7 mouse cellular contexts compared by ENCODE assay signal in genomic region chr9:106169917-106170316, GRCm38 (mm10). TPM values are rescaled to one million over a fixed set of nuclear protein-coding genes. Genes with fewer than 3 reads are reported as not detected.
DNase-seq lines count a peak whose midpoint lies in the region; ATAC-seq and TF ChIP-seq lines count a peak whose summit lies in the region.

No protein-coding gene starts in this region.

- WGBS in lung, embryonic 14.5 days = 23% methylated on average over 6 of the region's 6 CpGs
- 39% methylated on average over 6 of the region's 6 CpGs for WGBS in forebrain, embryonic 13.5 days
- WGBS in limb, embryonic 12.5 days = 30% methylated on average over 6 of the region's 6 CpGs
- WGBS in stomach, embryonic 14.5 days = 27% methylated on average over 6 of the region's 6 CpGs
- 40% methylated on average over 6 of the region's 6 CpGs for WGBS in lung, adult 2 months

- no peak for TF ChIP-seq POLR2A in lung, adult 2 months (IDR thresholded peaks at IDR 0.05; ENCODE audit: borderline replicate concordance, extremely low read depth, low read depth, low read length)

- no peaks in the 10 kb centered on the region for H3K9me3 ChIP-seq in lung, embryonic 14.5 days (ENCODE audit: low read depth, low read length)
- H3K9me3 ChIP-seq in forebrain, embryonic 13.5 days (replicated peaks) = no peaks in the 10 kb centered on the region
- no peaks in the 10 kb centered on the region for H3K9me3 ChIP-seq in limb, embryonic 12.5 days
- no peaks in the 10 kb centered on the region for H3K9me3 ChIP-seq in stomach, embryonic 14.5 days (ENCODE audit: control insufficient read depth, low read depth, low read length)

- H3K4me3 ChIP-seq in lung, embryonic 14.5 days (ENCODE audit: low read depth, low read length) = peak overlapping the region; percentile 96; the same call in 1 of the 2 replicates
- H3K4me3 ChIP-seq in forebrain, embryonic 13.5 days = peak overlapping the region; percentile 80
- H3K4me3 ChIP-seq in limb, embryonic 12.5 days (replicated peaks) = no peak overlapping the region
- peak overlapping the region; percentile 97; the same call in 1 of the 2 replicates for H3K4me3 ChIP-seq in stomach, embryonic 14.5 days (ENCODE audit: low read depth, low read length)
- no peak overlapping the region for H3K4me3 ChIP-seq in lung, adult 2 months (replicated peaks; ENCODE audit: extremely low read depth, low read depth, low read length)

- no peak overlapping the region for H3K27ac ChIP-seq in lung, embryonic 14.5 days (ENCODE audit: low read depth)
- H3K27ac ChIP-seq in forebrain, embryonic 13.5 days = 0 out of 2 replicates have a peak overlapping the region, but pooled peaks have one; percentile 96
- no peak overlapping the region for H3K27ac ChIP-seq in limb, embryonic 12.5 days
- no peak overlapping the region for H3K27ac ChIP-seq in stomach, embryonic 14.5 days (ENCODE audit: low read length)

- H3K36me3 ChIP-seq in lung, embryonic 14.5 days (ENCODE audit: insufficient read depth) = 0 out of 2 replicates have a peak, but pooled peaks cover 9% of the 10 kb centered on the region
- 0 out of 2 replicates have a peak, but pooled peaks cover 4% of the 10 kb centered on the region for H3K36me3 ChIP-seq in forebrain, embryonic 13.5 days (ENCODE audit: poor library complexity, severe bottlenecking)
- no peaks in the 10 kb centered on the region for H3K36me3 ChIP-seq in limb, embryonic 12.5 days
- H3K36me3 ChIP-seq in stomach, embryonic 14.5 days (ENCODE audit: control insufficient read depth, insufficient read depth, low read length) = no peaks in the 10 kb centered on the region

- no peak for ATAC-seq in lung, embryonic 14.5 days (ENCODE audit: insufficient read depth)
- ATAC-seq in forebrain, embryonic 13.5 days = no peak
- no peak for ATAC-seq in limb, embryonic 12.5 days (ENCODE audit: insufficient number of reproducible peaks, insufficient read depth, low FRiP score, low TSS enrichment, low read depth)
- no peak for ATAC-seq in stomach, embryonic 14.5 days (ENCODE audit: insufficient number of reproducible peaks, insufficient read depth, low FRiP score, low read depth)

- peak overlapping the region; percentile 90; the same call in 1 of the 2 replicates for H3K9ac ChIP-seq in lung, embryonic 14.5 days
- H3K9ac ChIP-seq in forebrain, embryonic 13.5 days = peak overlapping the region; percentile 91
- no peak overlapping the region for H3K9ac ChIP-seq in limb, embryonic 12.5 days (replicated peaks)
- H3K9ac ChIP-seq in stomach, embryonic 14.5 days (replicated peaks; ENCODE audit: low read depth, low read length) = no peak overlapping the region

- H3K4me2 ChIP-seq in lung, embryonic 14.5 days = peak overlapping the region; percentile 86
- peak overlapping the region; percentile 83 for H3K4me2 ChIP-seq in forebrain, embryonic 13.5 days
- peak overlapping the region; percentile 80 for H3K4me2 ChIP-seq in limb, embryonic 12.5 days
- peak overlapping the region; percentile 78 for H3K4me2 ChIP-seq in stomach, embryonic 14.5 days (replicated peaks; ENCODE audit: low read depth, low read length)

- H3K27me3 ChIP-seq in lung, embryonic 14.5 days (ENCODE audit: insufficient read depth, low read length) = no peaks in the 10 kb centered on the region
- no peaks in the 10 kb centered on the region for H3K27me3 ChIP-seq in forebrain, embryonic 13.5 days
- no peaks in the 10 kb centered on the region for H3K27me3 ChIP-seq in limb, embryonic 12.5 days
- H3K27me3 ChIP-seq in stomach, embryonic 14.5 days (ENCODE audit: control insufficient read depth, insufficient read depth, low read length) = no peaks in the 10 kb centered on the region

- peaks cover 19% of the 10 kb centered on the region for H3K4me1 ChIP-seq in lung, embryonic 14.5 days (ENCODE audit: insufficient read depth)
- peaks cover 33% of the 10 kb centered on the region for H3K4me1 ChIP-seq in forebrain, embryonic 13.5 days
- peaks cover 23% of the 10 kb centered on the region for H3K4me1 ChIP-seq in limb, embryonic 12.5 days (replicated peaks)
- H3K4me1 ChIP-seq in stomach, embryonic 14.5 days (ENCODE audit: control insufficient read depth, insufficient read depth, low read length) = peaks cover 15% of the 10 kb centered on the region; the same call in 1 of the 2 replicates
- H3K4me1 ChIP-seq in lung, adult 2 months (ENCODE audit: control insufficient read depth, insufficient read depth, low read length) = peaks cover 8% of the 10 kb centered on the region

- DNase-seq in lung, embryonic 14.5 days = no peak
- DNase-seq in lung, postnatal 14 days = no peak
- no peak for DNase-seq in urinary bladder, adult 2 months (ENCODE audit: low spot score)
- no peak for DNase-seq in lung, adult 2 months

- TF ChIP-seq CTCF in lung, embryonic 14.5 days (IDR thresholded peaks at IDR 0.05; ENCODE audit: low read depth) = no peak
- no peak for TF ChIP-seq CTCF in lung, adult 2 months (IDR thresholded peaks at IDR 0.05; ENCODE audit: insufficient read depth, low read length)

RNA-seq across cellular contexts. Expression of gene Wdr82, which starts 0.8 kb away (rescaled TPM):
- polyA plus RNA-seq in lung, embryonic 14.5 days (2014; fragmentation: Nextera tagmentation; extraction: Ambion mirVana) = 26.7 and 26.9 TPM in 2 replicates
- polyA plus RNA-seq in forebrain, embryonic 13.5 days (2015; fragmentation: Nextera tagmentation; extraction: Ambion mirVana) = 33.8 and 40.1 TPM in 2 replicates
- polyA plus RNA-seq in limb, embryonic 12.5 days (2016; fragmentation: Nextera tagmentation; extraction: Ambion mirVana) = 30.1 and 31.3 TPM in 2 replicates
- polyA plus RNA-seq in stomach, embryonic 14.5 days (2014; fragmentation: Nextera tagmentation; extraction: Ambion mirVana) = 29.0 and 31.3 TPM in 2 replicates
- 67.9 and 72.1 TPM in 2 replicates for polyA plus RNA-seq in urinary bladder, adult 2 months (2012; rRNA removed)
- 47.3 and 49.1 TPM in 2 replicates for polyA plus RNA-seq in lung, adult 2 months (2012; rRNA removed)

RNA-seq across cellular contexts. Expression of gene Glyctk, which starts 12.0 kb away (rescaled TPM):
- 1.5 and 1.6 TPM in 2 replicates for polyA plus RNA-seq in lung, embryonic 14.5 days (2014; fragmentation: Nextera tagmentation; extraction: Ambion mirVana)
- 6.4 and 7.9 TPM in 2 replicates for polyA plus RNA-seq in forebrain, embryonic 13.5 days (2015; fragmentation: Nextera tagmentation; extraction: Ambion mirVana)
- polyA plus RNA-seq in limb, embryonic 12.5 days (2016; fragmentation: Nextera tagmentation; extraction: Ambion mirVana) = 2.8 and 3.1 TPM in 2 replicates
- 1.2 and 1.5 TPM in 2 replicates for polyA plus RNA-seq in stomach, embryonic 14.5 days (2014; fragmentation: Nextera tagmentation; extraction: Ambion mirVana)
- polyA plus RNA-seq in urinary bladder, adult 2 months (2012; rRNA removed) = 1.1 and 1.5 TPM in 2 replicates
- 1.7 and 2.6 TPM in 2 replicates for polyA plus RNA-seq in lung, adult 2 months (2012; rRNA removed)

RNA-seq across cellular contexts. Expression of gene Ppm1m, which starts 29.6 kb away (rescaled TPM):
- 49.2 and 55.0 TPM in 2 replicates for polyA plus RNA-seq in lung, embryonic 14.5 days (2014; fragmentation: Nextera tagmentation; extraction: Ambion mirVana)
- polyA plus RNA-seq in forebrain, embryonic 13.5 days (2015; fragmentation: Nextera tagmentation; extraction: Ambion mirVana) = 19.5 and 20.1 TPM in 2 replicates
- polyA plus RNA-seq in limb, embryonic 12.5 days (2016; fragmentation: Nextera tagmentation; extraction: Ambion mirVana) = 60.4 and 60.7 TPM in 2 replicates
- polyA plus RNA-seq in stomach, embryonic 14.5 days (2014; fragmentation: Nextera tagmentation; extraction: Ambion mirVana) = 35.6 and 38.3 TPM in 2 replicates
- polyA plus RNA-seq in urinary bladder, adult 2 months (2012; rRNA removed) = 40.2 and 47.0 TPM in 2 replicates
- polyA plus RNA-seq in lung, adult 2 months (2012; rRNA removed) = 60.7 and 67.3 TPM in 2 replicates

RNA-seq across cellular contexts. Expression of gene Twf2, which starts 33.0 kb away (rescaled TPM):
- 77.0 and 78.1 TPM in 2 replicates for polyA plus RNA-seq in lung, embryonic 14.5 days (2014; fragmentation: Nextera tagmentation; extraction: Ambion mirVana)
- polyA plus RNA-seq in forebrain, embryonic 13.5 days (2015; fragmentation: Nextera tagmentation; extraction: Ambion mirVana) = 48.0 and 51.7 TPM in 2 replicates
- polyA plus RNA-seq in limb, embryonic 12.5 days (2016; fragmentation: Nextera tagmentation; extraction: Ambion mirVana) = 62.1 and 69.8 TPM in 2 replicates
- 67.7 and 69.3 TPM in 2 replicates for polyA plus RNA-seq in stomach, embryonic 14.5 days (2014; fragmentation: Nextera tagmentation; extraction: Ambion mirVana)
- 33.1 and 35.7 TPM in 2 replicates for polyA plus RNA-seq in urinary bladder, adult 2 months (2012; rRNA removed)
- polyA plus RNA-seq in lung, adult 2 months (2012; rRNA removed) = 60.9 and 69.0 TPM in 2 replicates

RNA-seq across cellular contexts. Expression of gene Tlr9, which starts 52.5 kb away (rescaled TPM):
- polyA plus RNA-seq in lung, embryonic 14.5 days (2014; fragmentation: Nextera tagmentation; extraction: Ambion mirVana) = 0.08 and 0.09 TPM in 2 replicates
- polyA plus RNA-seq in forebrain, embryonic 13.5 days (2015; fragmentation: Nextera tagmentation; extraction: Ambion mirVana) = not detected in 2 replicates
- not detected in 2 replicates for polyA plus RNA-seq in limb, embryonic 12.5 days (2016; fragmentation: Nextera tagmentation; extraction: Ambion mirVana)
- 0.13 TPM in 1 of 2 replicates, not detected in the other for polyA plus RNA-seq in stomach, embryonic 14.5 days (2014; fragmentation: Nextera tagmentation; extraction: Ambion mirVana)
- 1.8 and 2.5 TPM in 2 replicates for polyA plus RNA-seq in urinary bladder, adult 2 months (2012; rRNA removed)
- polyA plus RNA-seq in lung, adult 2 months (2012; rRNA removed) = 6.0 and 6.4 TPM in 2 replicates

Comparison
In these comparisons a context has a peak if more than half of its experiments do, and no peak if none do; other contexts are left out.
1. H3K4me3 ChIP-seq: peak in lung, embryonic 14.5 days (single experiment), forebrain, embryonic 13.5 days (single experiment) and stomach, embryonic 14.5 days (single experiment); none in limb, embryonic 12.5 days (single experiment) and lung, adult 2 months (single experiment).
2. H3K9ac ChIP-seq: peak in lung, embryonic 14.5 days (single experiment) and forebrain, embryonic 13.5 days (single experiment); none in limb, embryonic 12.5 days (single experiment) and stomach, embryonic 14.5 days (single experiment).
3. Peak in every context shown above with its lines, with median percentiles within 50 percentile points of each other: H3K4me2 ChIP-seq.